Mouse (Mus musculus): ENCODE results near the gene Rgs7.

- TF ChIP-seq CTCF (IDR thresholded peaks at IDR 0.05; ENCODE audit: borderline replicate concordance, insufficient read depth, low read depth, low read length): no peak
- no peak for TF ChIP-seq POLR2A (IDR thresholded peaks at IDR 0.05; ENCODE audit: borderline replicate concordance, insufficient read depth, low read length)
These were observed 191.9 kb downstream of the Rgs7 start for GRCm38 (mm10) chr1:175300404-175300803.

Measured in cerebellum, adult 2 months (tissue).